Mouse (Mus musculus) olfactory bulb, adult 2 months (tissue): ENCODE data around the gene Tbc1d16.

Experiments used
- CTCF ChIP-seq: fragments of 200-500 bp; IDR thresholded peaks from 2 replicates; pipeline ENCODE4 v1.5.1; 2012; ENCODE audit warnings: low read depth, mild to moderate bottlenecking, low read length, moderate library complexity; ENCODE audit not compliant: insufficient read depth
- POLR2A ChIP-seq: fragments of 200-500 bp; IDR thresholded peaks from 2 replicates; pipeline ENCODE4 v1.6.1; 2012; ENCODE audit warnings: mild to moderate bottlenecking, low read depth, low read length, moderate library complexity; ENCODE audit not compliant: insufficient read depth

- no peak for TF ChIP-seq CTCF
- no peak for TF ChIP-seq POLR2A
Measured at GRCm38 (mm10) chr11:119117945-119118344, 110.4 kb downstream of the Tbc1d16 start.
